10 mouse cellular contexts compared by ENCODE assay signal in the genomic region with DNA sequence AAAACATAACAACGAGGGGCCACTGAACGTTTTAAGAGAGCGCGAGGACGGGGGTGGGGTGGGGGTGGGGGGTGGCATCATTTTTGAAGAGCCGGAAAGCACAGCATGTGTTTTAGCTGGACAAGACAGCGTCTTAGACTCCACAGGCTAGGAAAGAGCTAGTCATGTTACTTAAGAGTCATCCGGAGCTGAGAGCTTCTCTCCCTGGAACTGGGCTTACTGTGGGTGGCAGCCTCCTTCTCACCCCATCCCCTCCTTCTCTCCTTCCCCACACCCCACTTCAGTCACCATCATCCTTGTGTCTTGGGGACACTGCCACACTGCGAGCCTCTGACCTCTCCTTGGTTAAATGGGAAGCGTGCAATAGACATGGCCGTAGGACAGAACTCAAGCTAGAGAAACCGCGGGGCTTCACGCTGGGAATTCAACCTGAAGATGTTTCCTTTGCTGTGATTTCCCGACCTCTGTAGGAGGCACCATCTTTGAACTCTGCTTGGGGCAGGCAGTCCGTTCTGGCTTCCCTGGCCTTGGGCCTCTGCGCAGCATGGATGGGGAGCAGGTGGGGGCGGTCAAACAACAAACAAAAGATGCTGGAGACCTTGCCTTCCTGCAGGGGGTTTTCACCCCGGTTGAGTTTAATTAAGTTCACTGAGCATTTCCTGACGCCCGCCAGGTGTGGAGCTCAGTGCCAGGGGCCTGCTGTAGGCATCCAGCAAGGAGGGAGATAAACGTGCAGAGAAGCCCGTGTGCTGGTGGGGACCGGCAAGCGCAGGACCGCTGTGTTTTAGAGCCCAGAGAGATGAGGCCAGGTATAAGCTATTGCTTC.
DNase-seq lines count a peak whose midpoint lies in the region; ATAC-seq and TF ChIP-seq lines count a peak whose summit lies in the region.
"Had no signal": no experiment of that assay in that cellular context is flagged by ENCODE, and none has a peak within 500 bp of the region (broad histone marks: within the 10 kb centered on the region; RNA-seq: fewer than 3 reads in every experiment).

No protein-coding gene starts in this region.

- peak overlapping the region; percentile 41; the same call in 1 of the 2 replicates for H3K4me2 ChIP-seq in embryonic facial prominence, embryonic 14.5 days (ENCODE audit: low read depth, low read length)
- no peak overlapping the region for H3K4me2 ChIP-seq in limb, embryonic 11.5 days (ENCODE audit: low read depth, severe bottlenecking)

- H3K27ac ChIP-seq in embryonic facial prominence, embryonic 14.5 days (replicated peaks; ENCODE audit: low read depth, low read length), result 0 out of 2 replicates have a peak overlapping the region, but pooled peaks have one; percentile 21
- no peak overlapping the region for H3K27ac ChIP-seq in limb, embryonic 11.5 days (replicated peaks; ENCODE audit: low read depth, low read length)

- H3K9me3 ChIP-seq in E14TG2a.4 (ENCODE audit: low read length), result peaks cover 14% of the 10 kb centered on the region
- H3K9me3 ChIP-seq in embryonic facial prominence, embryonic 14.5 days (ENCODE audit: control insufficient read depth, low read length), result 0 out of 2 replicates have a peak, but pooled peaks cover 7% of the 10 kb centered on the region
- no peaks in the 10 kb centered on the region for H3K9me3 ChIP-seq in limb, embryonic 11.5 days (ENCODE audit: control insufficient read depth, low read length)

- no peak overlapping the region for H3K9ac ChIP-seq in embryonic facial prominence, embryonic 14.5 days (ENCODE audit: low read depth, low read length)
- H3K9ac ChIP-seq in limb, embryonic 11.5 days (ENCODE audit: low read length), result peak overlapping the region; percentile 17; the same call in 1 of the 2 replicates

- no peak for TF ChIP-seq CTCF in E14TG2a.4 (conservative IDR thresholded peaks at IDR 0.05; ENCODE audit: low read length)

- 4% methylated on average over 26 of the region's 26 CpGs for WGBS in embryonic facial prominence, embryonic 14.5 days
- 7% methylated on average over 26 of the region's 26 CpGs for WGBS in limb, embryonic 11.5 days

- H3K27me3 ChIP-seq in E14TG2a.4 (ENCODE audit: insufficient read depth, low read length), result peaks cover 37% of the 10 kb centered on the region
- peaks cover 38% of the 10 kb centered on the region for H3K27me3 ChIP-seq in embryonic facial prominence, embryonic 14.5 days (replicated peaks; ENCODE audit: control insufficient read depth, insufficient read depth, low read length)
- peaks cover 19% of the 10 kb centered on the region; the same call in 1 of the 2 replicates for H3K27me3 ChIP-seq in limb, embryonic 11.5 days (ENCODE audit: control insufficient read depth, insufficient read depth, low read length)

- H3K36me3 ChIP-seq in E14TG2a.4 (ENCODE audit: insufficient read depth, low read length), result no peaks in the 10 kb centered on the region
- no peaks in the 10 kb centered on the region for H3K36me3 ChIP-seq in embryonic facial prominence, embryonic 14.5 days (ENCODE audit: control insufficient read depth, insufficient read depth, low read length)
- no peaks in the 10 kb centered on the region for H3K36me3 ChIP-seq in limb, embryonic 11.5 days (ENCODE audit: control insufficient read depth, insufficient read depth, low read length)

- peak overlapping the region; percentile 46 for H3K4me3 ChIP-seq in E14TG2a.4 (replicated peaks; ENCODE audit: low read length)
- no peak overlapping the region for H3K4me3 ChIP-seq in embryonic facial prominence, embryonic 14.5 days (ENCODE audit: low read depth, low read length)
- H3K4me3 ChIP-seq in limb, embryonic 11.5 days (ENCODE audit: low read depth, low read length), result no peak overlapping the region

- 0 out of 2 replicates have a peak, but pooled peaks have one; percentile 8 for ATAC-seq in embryonic facial prominence, embryonic 14.5 days (ENCODE audit: low read depth)
- no peak for ATAC-seq in limb, embryonic 11.5 days (ENCODE audit: insufficient number of reproducible peaks, low FRiP score, low TSS enrichment, low read depth)
- ATAC-seq: inflammation-experienced regulatory T-cells, adult 6 months had no signal

- peak; percentile 21 for DNase-seq in cerebellum, adult 8-10 months
- DNase-seq in cerebellum, adult 9-11 months, result no peak
- no peak for DNase-seq in embryonic facial prominence, embryonic 14.5 days (ENCODE audit: low spot score)
- no peak for DNase-seq in limb, embryonic 11.5 days (ENCODE audit: low spot score)
- DNase-seq in ovary, postnatal 36 days (ENCODE audit: low spot score), result no peak
- DNase-seq in lung, postnatal 4 days, result no peak
- DNase-seq in liver, result no peak
- DNase-seq: lung, postnatal 36 days had no signal

- peaks cover 72% of the 10 kb centered on the region for H3K4me1 ChIP-seq in E14TG2a.4 (replicated peaks; ENCODE audit: low read depth, low read length)
- H3K4me1 ChIP-seq in embryonic facial prominence, embryonic 14.5 days (ENCODE audit: control insufficient read depth, insufficient read depth, low read length), result peaks cover 19% of the 10 kb centered on the region
- peaks cover 10% of the 10 kb centered on the region for H3K4me1 ChIP-seq in limb, embryonic 11.5 days (ENCODE audit: control insufficient read depth, insufficient read depth, low read length)
